Mouse (Mus musculus): ENCODE data around the gene Ddr2. TPM values are rescaled to one million over a fixed set of nuclear protein-coding genes. Genes with fewer than 3 reads are reported as not detected.
A peak's percentile ranks its signal among the peaks of the same experiment; 100 is the strongest.
"Not testable (repeated sequence)": the region's sequence is repeated elsewhere in the genome, so short reads cannot be mapped to it uniquely, and the experiment has no call there.

The Ddr2 gene
- total RNA-seq, 2 experiments from 2014 or later = 18.3 to 30.9 TPM

DNA sequence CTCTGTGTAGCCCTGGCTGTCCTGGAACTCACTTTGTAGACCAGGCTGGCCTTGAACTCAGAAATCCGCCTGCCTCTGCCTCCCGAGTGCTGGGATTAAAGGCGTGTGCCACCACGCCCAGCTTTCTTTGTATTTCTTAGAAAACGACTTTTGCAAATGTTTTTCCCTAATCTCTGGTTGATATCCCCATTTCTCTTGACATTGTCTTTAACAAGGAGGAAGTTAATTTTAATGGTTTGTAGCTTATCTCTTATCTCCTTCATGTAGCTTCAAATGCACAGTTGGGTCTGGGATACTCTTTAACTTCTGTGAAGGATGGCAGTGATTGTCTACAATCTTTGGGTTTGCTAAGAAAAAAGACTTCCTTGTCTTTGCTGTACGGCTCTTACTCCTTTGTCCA is 7.7 kb downstream of the Ddr2 start:
- DNase-seq = not testable (repeated sequence)

DNA sequence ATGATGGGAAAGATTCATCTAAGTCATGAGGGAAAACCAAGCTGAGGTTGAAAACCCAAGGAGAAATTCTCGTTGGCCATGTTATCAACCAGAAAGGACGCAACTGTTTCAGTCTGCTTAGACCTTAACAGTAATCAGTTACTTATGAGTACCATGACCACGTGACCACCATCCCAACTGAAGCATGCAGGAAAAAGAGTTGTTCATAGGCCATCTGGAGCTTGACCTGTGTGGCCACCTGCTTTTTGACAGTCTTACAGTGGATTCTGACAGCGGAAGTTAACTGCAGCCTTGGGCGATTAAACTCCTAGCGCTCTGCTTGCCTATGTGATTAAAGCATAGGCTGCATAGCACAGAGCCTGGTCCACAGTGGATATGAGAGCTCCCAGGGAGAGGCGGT is 23.9 kb downstream of the Ddr2 start:
- no peak for DNase-seq

DNA sequence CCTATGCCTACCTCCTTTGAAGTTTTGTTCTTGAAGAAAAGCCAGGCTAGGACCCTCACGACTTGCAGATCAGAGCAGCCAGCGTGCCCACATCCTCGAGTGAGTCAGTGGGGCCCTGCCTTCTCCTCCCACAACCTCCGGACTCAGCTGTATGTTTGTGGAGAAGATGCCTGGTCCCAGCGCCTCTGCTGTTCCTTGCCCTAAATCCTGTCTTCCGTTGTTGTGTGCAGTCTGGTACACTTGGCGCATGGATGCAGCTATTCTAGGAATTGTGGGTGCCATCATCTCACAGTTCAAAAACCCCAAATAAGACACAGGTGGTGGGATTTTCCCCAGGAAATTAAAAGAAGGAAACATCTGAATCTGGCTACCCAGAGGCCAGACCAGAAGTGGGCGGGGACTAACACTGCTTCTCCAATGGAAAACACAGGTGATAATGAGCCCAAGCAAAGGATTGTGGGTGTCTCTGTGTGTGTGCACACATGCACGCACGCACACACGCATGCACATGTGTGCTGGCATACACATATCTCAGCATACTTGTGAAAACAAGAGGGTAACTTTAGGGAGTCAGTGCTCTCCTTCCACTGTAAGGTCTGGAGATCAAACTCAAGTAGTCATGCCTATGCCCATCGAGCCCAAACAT is 26.3 kb downstream of the Ddr2 start:
- no peak for DNase-seq

DNA sequence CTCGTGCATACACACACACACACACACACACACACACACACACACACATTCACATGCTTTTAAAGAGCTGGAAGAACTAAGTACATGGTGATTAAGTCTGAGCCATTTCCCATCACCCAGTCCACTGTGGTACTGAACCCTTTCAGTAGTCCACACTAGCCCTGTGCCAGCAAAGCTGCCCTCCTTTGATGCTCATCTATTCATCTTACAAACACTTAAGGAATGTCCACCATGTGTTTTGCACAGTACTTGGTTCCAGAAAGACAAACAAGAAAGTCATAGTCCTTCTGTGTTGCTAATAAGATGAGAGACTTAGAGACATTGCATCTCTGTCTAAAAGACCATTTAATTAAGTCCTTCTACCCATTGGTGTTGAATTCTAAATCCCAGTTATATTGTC is 29.7 kb downstream of the Ddr2 start:
- no peak for DNase-seq

DNA sequence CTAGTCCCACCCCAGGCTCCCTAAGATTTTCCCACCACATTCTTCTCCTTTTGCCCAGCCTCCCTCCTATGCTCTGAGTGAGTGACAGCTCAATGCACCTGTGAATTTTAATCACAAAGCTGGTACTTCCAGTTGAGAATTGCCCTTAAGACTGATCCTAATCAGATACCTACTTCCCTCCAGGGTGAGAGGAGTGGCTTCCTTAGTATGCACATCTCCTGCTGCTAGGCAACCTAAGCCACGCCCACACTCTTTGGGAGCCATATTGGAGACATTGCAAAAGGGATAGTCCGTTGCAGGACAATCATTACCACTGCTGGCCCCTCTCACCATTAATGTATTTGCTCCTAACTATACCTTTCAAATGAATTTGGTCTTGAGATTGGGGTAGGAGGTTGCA is 31.1 kb downstream of the Ddr2 start:
- no peak for DNase-seq

DNA sequence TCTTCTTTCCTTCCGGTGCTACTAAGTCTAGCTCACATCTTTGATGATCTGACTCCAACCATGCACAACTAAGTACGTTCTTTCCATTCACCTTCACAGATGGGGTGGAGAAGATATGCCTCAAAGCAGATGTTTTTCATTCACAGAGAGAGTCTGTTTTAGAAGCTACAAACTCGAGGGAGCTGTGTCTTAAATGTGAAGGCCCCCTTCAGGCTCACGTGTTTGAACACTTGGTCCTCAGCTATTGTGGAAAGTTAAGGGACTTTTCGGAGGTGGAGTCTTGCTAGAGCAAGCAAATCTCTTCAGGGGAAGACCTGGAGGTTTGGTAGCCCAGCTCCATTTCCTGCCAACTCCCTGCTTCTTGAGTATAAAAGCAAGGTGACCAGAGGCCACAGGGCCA is 34.2 kb downstream of the Ddr2 start:
- no peak for DNase-seq

DNA sequence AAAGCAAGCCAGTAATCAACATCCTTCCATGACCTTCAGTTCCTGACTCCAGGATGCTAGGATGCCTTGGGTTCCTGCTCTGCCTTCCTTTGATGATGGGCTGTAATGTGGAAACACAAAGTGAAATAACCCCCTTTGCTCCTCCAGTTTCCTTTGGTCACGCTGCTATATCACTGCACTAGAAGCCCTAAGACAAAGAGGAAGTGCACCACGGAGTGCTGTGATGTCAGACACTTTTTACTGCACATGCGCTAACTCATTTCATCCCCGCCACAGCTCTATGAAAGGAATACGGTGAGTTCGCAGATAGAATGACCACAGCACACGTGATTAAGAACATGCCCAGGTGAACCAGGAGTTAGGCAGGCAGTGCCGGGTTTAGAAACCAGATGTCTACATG is 36.8 kb downstream of the Ddr2 start:
- no peak for DNase-seq

DNA sequence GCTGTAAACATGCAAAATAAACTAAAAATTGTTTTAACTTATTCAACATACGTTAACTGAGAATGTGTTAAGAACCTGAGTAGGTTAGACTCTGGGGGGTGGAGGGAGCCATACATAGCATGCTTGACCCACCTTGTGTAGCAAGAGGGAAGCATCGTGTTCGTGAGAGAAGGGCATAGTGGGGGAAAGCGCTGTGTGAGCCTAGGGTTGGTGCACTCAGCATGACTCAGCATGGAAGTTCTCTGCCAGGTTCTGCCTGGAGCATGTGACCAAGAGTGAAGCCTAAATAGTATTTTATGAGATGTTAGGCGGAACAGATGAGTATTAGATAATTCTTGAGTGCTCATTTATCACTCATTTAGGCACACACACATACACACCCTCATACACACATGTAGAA is 41.4 kb downstream of the Ddr2 start:
- DNase-seq = no peak

DNA sequence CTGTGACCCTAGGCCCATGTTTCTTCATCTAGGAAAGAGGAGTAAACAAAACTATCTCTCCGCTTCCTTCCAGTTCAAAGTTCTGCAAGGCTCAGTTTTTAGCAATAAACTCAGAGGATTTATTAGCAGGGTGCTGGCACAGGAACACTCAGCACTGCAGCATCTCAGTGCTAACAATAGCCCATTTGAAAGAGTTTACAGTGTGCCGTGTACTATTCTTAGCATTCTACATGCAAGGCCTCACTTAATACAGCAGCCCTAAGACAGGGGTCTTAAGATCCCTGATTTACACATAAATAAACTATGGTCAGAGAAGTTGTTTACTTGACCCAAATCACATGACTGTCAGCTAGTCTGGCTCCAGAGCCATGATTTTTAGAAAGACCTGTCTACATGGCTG is 44.6 kb downstream of the Ddr2 start:
- no peak for DNase-seq

DNA sequence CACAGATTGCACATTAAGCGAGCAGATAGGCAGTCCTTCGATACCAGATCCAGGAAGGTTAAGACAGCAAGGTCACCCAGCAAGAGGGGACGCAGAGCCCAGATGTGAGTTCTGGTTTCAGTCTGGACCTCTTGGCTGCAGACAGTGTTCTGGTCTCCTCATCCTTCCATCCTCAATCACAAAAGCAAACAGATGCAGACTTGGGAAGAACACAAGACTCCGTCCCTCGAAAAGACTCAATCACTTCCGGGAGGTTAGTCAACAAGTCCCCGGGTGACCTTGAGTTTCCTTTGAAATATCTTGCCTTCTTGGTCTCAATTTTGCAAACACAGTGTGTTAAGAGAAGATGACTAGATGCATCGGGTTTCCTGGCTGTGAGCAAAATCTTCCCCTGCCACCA is 45.6 kb downstream of the Ddr2 start:
- peak; percentile 28 for DNase-seq

DNA sequence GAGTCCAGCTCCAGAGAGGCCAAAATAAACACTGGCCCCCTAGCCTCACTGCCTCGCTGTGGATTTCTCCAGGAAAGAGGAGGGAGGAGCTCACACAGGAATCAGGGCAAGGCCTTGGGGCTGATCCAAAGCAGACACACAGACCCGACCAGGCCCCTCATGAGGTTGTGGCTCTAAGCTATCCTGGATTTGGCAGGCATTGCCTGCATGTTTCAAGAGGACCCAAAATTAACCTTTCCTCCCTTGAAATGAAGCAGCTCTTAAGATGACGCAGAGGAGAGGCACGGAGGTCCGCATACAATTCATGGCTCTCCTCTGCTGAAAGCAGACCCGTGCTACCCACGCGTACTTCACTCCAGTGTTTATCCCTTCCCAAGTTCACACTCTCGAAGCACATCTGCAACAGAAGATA is 46.5 kb downstream of the Ddr2 start:
- peak; percentile 38 for DNase-seq

DNA sequence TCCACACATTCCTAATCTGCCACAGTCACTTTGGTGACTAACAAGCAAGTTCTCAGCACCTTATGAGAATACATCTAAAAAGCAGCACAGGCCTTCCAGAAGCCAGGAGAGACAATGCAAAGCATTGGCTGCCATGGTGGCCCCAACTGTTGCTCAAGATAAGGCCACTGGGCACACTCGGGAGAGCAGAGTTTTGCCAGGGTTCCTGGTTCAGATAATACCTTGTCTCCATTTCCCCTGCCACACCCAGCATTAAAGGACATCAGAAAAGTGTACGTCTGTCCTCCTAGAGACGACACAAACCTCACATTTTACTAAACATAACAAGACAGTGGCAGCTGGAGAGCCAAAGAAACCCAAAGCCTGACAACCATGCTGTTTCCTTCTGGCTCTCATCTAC is 50.3 kb downstream of the Ddr2 start:
- no peak for DNase-seq

DNA sequence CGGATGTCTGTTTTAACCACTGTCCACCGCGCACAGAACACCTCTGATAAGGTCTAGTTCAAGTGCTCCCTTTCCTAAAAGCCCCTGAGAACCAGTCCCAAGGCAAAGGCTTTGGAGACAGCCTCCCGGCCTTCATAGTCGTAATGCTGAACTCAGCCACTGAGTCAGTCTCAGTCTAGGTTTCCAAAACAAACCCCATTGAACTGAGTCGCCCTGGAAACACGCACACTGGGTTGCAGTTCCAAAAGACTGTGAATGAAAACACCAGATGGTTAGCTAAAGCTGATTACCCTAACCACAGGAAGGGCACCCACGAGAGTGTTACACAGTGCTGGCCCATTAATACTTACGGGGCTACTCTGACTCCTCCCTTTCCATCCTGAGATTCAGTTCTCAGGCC is 51.2 kb downstream of the Ddr2 start:
- DNase-seq = no peak

DNA sequence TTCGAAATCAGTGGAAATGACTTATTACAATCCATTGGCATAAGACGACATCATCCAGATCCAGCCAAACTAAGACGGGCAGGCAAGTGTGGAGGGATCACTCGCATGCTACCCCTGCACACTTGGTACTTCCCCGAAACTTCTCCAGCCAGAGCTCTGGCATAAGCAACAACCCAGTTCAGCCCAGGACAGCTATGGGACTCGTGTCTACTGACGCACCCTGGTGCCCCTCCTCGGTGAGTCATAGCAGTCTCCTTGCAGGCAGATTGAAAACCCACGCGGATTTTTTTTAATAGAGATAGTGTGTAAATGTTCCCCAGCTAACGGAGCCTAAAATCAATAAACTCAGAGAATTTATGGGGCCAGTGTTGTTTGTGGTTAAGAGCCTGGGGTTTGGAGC is 52.5 kb downstream of the Ddr2 start:
- peak; percentile 71 for DNase-seq

DNA sequence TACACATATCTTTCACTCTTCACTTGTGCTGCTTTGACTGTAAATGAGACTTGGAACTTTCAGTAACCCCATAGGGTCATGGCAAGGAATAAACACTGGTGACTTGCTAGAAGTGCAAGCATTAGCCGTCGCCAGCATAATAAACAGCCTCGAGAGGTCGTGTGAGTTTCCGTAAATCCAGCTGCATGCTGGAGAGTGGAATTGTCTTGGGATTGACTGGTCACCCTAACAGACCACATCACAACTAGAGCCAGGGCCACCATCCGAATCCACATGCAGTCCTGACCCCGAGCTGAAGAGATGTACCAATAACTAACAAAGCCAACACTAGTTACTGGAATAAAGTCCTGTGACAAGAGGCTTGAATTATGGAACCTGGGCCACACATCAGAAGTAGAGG is 53.0 kb downstream of the Ddr2 start:
- DNase-seq = peak; percentile 50

DNA sequence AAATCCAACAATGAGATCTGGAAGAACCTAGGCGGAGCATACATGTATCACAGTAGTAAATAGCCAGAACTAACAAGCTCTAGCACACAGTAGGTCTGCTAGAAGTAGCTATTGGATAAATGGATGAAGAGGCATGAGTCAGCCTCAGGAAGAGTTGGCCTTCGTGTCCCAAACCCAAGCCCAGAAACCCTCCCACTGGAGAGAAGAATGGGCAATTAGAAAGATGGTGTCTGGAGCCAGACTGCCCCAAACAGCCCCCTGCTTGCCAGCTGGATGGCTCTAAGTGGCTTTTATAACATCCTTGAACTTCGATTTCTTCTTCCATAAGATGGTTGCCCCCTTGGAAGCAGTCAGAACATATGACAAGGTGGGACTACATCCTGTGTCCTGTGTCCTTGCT is 53.6 kb downstream of the Ddr2 start:
- no peak for DNase-seq

DNA sequence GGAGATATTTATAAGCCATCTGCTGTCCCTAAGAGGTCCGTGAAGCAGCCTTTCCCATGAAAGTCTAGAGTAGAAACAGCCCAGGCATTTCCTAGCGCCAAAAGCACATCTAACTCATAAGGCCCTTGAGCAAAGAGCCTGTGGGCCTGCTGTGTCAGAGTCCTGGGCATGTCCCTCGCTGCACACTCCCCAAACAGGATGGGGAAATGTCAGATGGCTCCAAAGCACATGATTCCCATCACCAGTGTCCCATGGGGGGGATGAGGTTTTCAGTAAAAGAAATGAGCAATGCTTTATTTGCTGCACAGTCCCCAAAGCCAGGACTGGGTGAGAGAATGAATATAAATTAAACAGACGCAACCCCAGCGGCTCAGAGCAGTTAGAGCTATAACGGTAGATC is 54.3 kb downstream of the Ddr2 start:
- peak; percentile 72 for DNase-seq

DNA sequence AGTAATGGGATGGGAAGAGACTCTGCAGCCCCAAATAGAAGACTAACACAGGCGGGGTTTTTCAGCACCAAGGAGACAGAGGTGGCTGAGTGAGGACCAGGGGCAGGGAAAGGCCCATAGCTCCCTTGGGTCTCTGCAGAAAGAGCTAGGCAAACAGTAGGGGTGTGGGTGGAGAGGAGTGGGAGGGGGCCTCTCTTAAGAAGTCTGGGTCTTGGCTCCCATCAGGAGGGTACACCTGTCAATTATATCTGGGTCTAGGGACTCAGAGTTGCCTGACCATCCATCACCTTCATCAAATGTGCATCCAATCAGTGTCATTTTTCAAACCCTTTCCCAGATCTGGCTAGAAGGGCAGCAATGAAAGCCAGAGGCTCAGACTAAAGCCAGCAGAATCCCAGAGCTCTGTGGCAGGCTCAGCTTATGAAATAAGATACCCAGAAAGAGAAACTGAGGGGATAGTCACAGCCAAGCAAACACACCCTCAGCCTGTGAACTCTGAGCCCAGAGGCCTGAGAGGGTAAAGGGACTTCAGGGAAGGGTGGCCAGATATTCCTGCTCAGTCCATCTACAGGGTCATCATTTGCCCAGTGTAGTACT is 58.0 kb downstream of the Ddr2 start:
- DNase-seq = peak; percentile 34

DNA sequence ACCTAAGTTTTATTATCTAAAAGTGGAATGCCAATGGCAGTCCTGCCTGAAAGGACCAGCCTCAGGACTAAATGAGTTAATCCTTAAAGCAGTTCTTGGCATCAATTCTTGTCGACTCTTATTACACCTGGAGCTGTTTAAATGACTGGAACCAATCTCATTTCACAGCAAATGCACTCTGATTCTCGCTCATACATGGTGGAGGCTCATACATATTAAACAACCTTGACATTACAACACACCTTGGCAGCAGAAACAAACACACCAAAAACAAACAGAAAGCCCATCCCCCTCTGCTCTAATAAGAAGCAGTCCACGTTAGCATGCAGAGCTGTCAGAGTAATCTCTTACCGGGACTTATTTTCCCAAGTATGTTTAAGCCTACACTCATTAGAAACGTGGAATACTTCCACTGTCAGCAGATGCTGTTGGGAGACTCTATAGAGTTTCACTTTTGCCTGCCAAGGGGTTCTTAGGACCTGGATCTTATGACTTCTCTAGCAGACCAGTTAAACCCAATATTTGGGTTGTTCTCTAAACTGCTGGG is 58.9 kb downstream of the Ddr2 start:
- DNase-seq = no peak

DNA sequence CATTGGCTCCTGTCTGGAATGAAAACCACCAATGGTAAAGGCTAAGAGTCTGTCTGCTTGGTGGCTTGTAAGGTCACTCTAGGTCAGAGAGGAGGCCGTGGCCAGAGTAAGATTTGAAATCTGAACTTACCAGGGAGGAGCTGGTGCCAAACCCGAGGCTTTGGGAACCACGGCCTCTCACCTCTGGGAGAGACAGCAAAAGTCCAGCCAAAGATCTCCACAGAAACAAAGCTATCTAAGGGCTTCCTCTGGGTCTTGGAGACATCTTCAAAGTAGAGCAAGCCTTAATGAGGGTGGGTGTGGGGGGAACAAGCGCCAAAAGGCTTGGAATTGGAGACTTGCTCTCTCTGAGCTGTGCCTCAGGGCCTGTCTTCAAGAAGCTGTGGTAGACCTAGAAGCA is 62.1 kb downstream of the Ddr2 start:
- peak; percentile 59 for DNase-seq

DNA sequence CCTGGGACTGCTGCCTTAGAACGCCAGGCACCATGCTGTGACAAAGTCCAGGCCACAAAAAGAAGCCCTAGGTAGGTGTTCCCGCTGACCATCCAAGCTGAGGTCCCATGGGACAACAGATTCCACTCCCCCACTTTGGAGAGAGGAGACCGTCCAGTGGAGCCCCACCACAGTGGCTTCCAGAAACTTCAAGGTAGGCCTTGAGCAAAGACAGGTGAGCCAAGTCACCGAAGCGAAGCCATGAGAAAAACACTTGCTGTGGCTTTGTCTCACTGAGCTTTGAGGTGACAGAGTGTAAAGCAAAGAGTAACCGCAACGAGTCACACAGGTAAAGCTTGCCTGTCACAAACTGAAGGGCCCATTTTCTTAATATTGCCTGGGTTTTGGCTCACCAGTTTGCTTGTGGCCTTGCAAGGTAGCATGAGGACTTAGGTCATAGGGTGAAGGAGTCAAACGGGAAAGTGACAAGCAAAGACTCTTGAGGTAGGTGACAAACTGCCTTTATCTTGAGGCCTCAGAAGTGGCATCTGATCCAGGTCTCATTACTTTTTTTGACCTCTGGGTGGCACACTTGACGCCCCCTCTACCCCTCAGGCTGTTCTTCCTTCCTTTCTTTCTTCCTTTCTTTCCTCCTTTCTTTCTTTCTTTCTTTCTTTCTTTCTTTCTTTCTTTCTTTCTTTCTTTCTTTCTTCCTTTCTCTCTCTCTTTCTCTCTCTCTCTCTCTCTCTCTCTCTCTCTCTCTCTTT is 65.7 kb downstream of the Ddr2 start:
- DNase-seq = no peak

DNA sequence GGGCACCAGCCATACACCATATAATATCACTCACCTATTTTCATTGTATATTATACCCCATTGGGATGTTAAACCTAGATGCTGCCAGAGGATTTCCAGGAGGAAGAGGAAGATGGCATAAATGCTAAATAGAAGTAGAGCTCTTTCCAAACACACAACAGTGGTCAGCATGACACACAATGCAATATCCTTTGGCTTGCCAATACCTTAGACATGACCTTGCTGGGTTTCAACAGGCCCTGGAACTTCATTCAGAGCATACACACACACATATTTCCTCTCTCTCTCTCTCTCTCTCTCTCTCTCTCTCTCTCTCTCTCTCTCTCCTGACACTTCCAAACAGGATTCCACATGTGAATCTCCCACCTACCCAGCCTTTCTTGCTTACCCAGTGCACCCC is 66.8 kb downstream of the Ddr2 start:
- DNase-seq = no peak

DNA sequence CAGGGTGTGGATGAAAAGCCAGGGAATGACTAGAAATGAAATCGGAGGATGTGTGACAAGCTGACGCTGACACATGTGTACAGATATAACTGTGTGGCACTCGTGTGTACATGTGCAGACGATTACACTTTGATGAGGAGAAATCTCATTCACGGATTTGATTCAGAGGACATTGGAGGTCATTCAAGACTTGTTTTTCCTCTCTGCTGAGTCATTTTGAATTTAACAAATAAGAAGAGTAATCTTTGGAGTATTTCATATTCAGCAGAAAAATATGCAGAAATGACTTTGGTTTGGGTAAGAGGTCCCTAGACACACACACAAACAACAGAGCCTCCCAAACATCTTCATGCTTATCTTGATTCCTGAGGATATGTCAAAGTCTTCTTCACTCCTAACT is 67.6 kb downstream of the Ddr2 start:
- no peak for DNase-seq

DNA sequence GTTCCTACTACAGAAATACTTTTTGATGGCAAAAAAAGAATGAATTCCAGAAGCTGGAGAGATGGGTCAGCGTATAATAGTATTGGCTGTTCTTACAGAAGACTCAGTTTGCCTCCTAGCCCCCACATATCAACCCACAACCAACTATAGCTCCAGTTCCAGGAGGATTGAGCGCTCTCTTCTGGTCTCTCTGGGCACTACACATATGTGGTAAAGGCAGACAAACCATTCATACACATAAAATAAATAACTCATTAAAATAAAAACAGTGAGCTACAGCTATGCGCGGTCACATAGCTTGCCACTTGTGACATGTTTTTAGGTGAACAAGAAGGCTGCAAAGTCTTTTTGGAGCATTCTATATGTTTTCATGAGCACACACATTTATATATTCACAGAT is 71.2 kb downstream of the Ddr2 start:
- no peak for DNase-seq

Measured in gastrocnemius, postnatal 25 days (tissue).